Comparison of ENCODE assay signal across 10 mouse cellular contexts in the genomic region with DNA sequence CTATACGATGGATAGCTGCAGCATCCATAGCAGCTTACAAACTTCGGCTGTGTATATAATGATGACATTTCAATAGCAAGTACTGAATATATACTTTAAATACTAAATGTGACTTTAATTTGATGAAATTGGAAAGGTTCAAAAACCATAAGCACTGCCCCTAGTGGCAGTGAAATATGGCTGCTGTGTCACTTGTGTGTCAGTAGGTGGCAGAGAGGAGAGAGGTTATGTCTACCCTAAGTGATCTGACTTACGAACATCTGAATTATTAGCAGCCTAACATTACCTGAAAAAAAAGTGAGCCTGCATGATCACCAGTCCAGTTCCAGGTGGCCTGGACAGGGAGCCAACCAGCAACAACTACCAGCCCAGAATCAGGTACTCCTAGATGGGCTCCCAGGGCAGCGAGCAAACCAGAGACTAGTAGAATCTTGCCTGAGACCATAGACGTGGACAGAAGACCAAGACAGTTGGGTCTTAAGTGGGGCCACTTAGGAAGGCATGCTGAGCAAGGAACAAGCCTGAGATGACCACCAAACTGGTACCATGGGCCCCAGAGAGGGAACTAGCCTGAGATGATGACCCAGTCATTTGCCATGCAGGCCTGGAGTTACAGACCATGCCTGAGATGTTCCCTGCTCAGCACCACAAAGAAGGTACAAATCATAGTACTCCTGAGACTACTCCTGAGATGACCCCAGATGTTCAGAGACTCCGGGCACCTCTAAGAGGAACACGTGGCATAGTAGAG.
DNase-seq lines count a peak whose midpoint lies in the region; ATAC-seq and TF ChIP-seq lines count a peak whose summit lies in the region.
"Had no signal": no experiment of that assay in that cellular context is flagged by ENCODE, and none has a peak within 500 bp of the region (broad histone marks: within the 10 kb centered on the region; RNA-seq: fewer than 3 reads in every experiment).

No protein-coding gene starts in this region.

- no peaks in the 10 kb centered on the region for H3K4me1 ChIP-seq in hindbrain, embryonic 14.5 days (replicated peaks; ENCODE audit: control insufficient read depth, insufficient read depth, low read length)
- no peaks in the 10 kb centered on the region for H3K4me1 ChIP-seq in hindbrain, embryonic 16.5 days (ENCODE audit: control insufficient read depth, insufficient read depth, low read depth, low read length)
- H3K4me1 ChIP-seq in midbrain, embryonic 13.5 days (replicated peaks): no peaks in the 10 kb centered on the region
- H3K4me1 ChIP-seq in midbrain, embryonic 15.5 days: no peaks in the 10 kb centered on the region
- no peaks in the 10 kb centered on the region for H3K4me1 ChIP-seq in cortical plate, adult 2 months (ENCODE audit: control insufficient read depth, insufficient read depth, low read length)
- H3K4me1 ChIP-seq: hindbrain, embryonic 15.5 days had no signal

- H3K4me2 ChIP-seq in hindbrain, embryonic 14.5 days (replicated peaks): no peak overlapping the region
- H3K4me2 ChIP-seq in hindbrain, embryonic 16.5 days (ENCODE audit: low read length): no peak overlapping the region
- no peak overlapping the region for H3K4me2 ChIP-seq in midbrain, embryonic 13.5 days (replicated peaks)
- no peak overlapping the region for H3K4me2 ChIP-seq in midbrain, embryonic 15.5 days
- H3K4me2 ChIP-seq: hindbrain, embryonic 15.5 days had no signal

- H3K27ac ChIP-seq in hindbrain, embryonic 14.5 days: no peak overlapping the region
- H3K27ac ChIP-seq in hindbrain, embryonic 16.5 days (ENCODE audit: low read depth, low read length): no peak overlapping the region
- no peak overlapping the region for H3K27ac ChIP-seq in midbrain, embryonic 13.5 days
- H3K27ac ChIP-seq in midbrain, embryonic 15.5 days: no peak overlapping the region
- H3K27ac ChIP-seq in cortical plate, adult 2 months (ENCODE audit: insufficient read depth, low read length): no peak overlapping the region
- H3K27ac ChIP-seq: hindbrain, embryonic 15.5 days had no signal

- no peak overlapping the region for H3K9ac ChIP-seq in hindbrain, embryonic 14.5 days
- H3K9ac ChIP-seq in hindbrain, embryonic 16.5 days (ENCODE audit: low read depth, low read length): no peak overlapping the region
- no peak overlapping the region for H3K9ac ChIP-seq in midbrain, embryonic 13.5 days (replicated peaks)
- H3K9ac ChIP-seq in midbrain, embryonic 15.5 days: no peak overlapping the region
- H3K9ac ChIP-seq: hindbrain, embryonic 15.5 days had no signal

- no peaks in the 10 kb centered on the region for H3K36me3 ChIP-seq in hindbrain, embryonic 14.5 days (replicated peaks; ENCODE audit: control insufficient read depth, insufficient read depth)
- H3K36me3 ChIP-seq in hindbrain, embryonic 16.5 days (ENCODE audit: control insufficient read depth, insufficient read depth, low read length): no peaks in the 10 kb centered on the region
- no peaks in the 10 kb centered on the region for H3K36me3 ChIP-seq in midbrain, embryonic 13.5 days
- H3K36me3 ChIP-seq in midbrain, embryonic 15.5 days (replicated peaks): no peaks in the 10 kb centered on the region
- H3K36me3 ChIP-seq: hindbrain, embryonic 15.5 days had no signal

- no peaks in the 10 kb centered on the region for H3K27me3 ChIP-seq in hindbrain, embryonic 14.5 days (ENCODE audit: control insufficient read depth, insufficient read depth, low read length)
- no peaks in the 10 kb centered on the region for H3K27me3 ChIP-seq in hindbrain, embryonic 16.5 days (replicated peaks; ENCODE audit: control insufficient read depth, insufficient read depth, low read length)
- H3K27me3 ChIP-seq in midbrain, embryonic 13.5 days: no peaks in the 10 kb centered on the region
- H3K27me3 ChIP-seq in midbrain, embryonic 15.5 days (replicated peaks): no peaks in the 10 kb centered on the region
- H3K27me3 ChIP-seq: hindbrain, embryonic 15.5 days had no signal

- DNase-seq in hindbrain, embryonic 14.5 days (ENCODE audit: low spot score): peak; percentile 27
- peak; percentile 35 for DNase-seq in retina, postnatal 1 day
- DNase-seq in cerebellum, postnatal 25 days: no peak
- no peak for DNase-seq in left cerebral cortex, adult 18-20 months (ENCODE audit: low spot score in 2 of 2)
- DNase-seq: liver had no signal

- ATAC-seq in hindbrain, embryonic 14.5 days (ENCODE audit: low FRiP score): no peak
- no peak for ATAC-seq in hindbrain, embryonic 16.5 days
- ATAC-seq in midbrain, embryonic 13.5 days: 0 out of 2 replicates have a peak, but pooled peaks have one; percentile 14
- ATAC-seq in midbrain, embryonic 15.5 days (replicated peaks): no peak

- 87% methylated on average over 7 of the region's 7 CpGs for WGBS in hindbrain, embryonic 14.5 days
- 87% methylated on average over 7 of the region's 7 CpGs for WGBS in hindbrain, embryonic 16.5 days
- 88% methylated on average over 7 of the region's 7 CpGs for WGBS in midbrain, embryonic 13.5 days
- WGBS in midbrain, embryonic 15.5 days: 80% methylated on average over 7 of the region's 7 CpGs

- TF ChIP-seq CTCF in cortical plate, adult 2 months (IDR thresholded peaks at IDR 0.05; ENCODE audit: extremely low read depth, insufficient read depth, low read length): peak; percentile 50; the same call in 1 of the 2 replicates

- TF ChIP-seq POLR2A in cortical plate, adult 2 months (IDR thresholded peaks at IDR 0.05; ENCODE audit: extremely low read depth, insufficient read depth, low read length): no peak

- no peak overlapping the region for H3K4me3 ChIP-seq in hindbrain, embryonic 14.5 days (replicated peaks; ENCODE audit: low read length)
- H3K4me3 ChIP-seq in hindbrain, embryonic 16.5 days (ENCODE audit: low read length): no peak overlapping the region
- no peak overlapping the region for H3K4me3 ChIP-seq in midbrain, embryonic 13.5 days (replicated peaks)
- H3K4me3 ChIP-seq in midbrain, embryonic 15.5 days: no peak overlapping the region
- H3K4me3 ChIP-seq in cortical plate, adult 2 months (ENCODE audit: insufficient read depth, low read length): no peak overlapping the region
- H3K4me3 ChIP-seq: hindbrain, embryonic 15.5 days had no signal

- H3K9me3 ChIP-seq in hindbrain, embryonic 14.5 days (ENCODE audit: control insufficient read depth, low read length): no peaks in the 10 kb centered on the region
- H3K9me3 ChIP-seq in hindbrain, embryonic 16.5 days (ENCODE audit: control insufficient read depth, low read length): no peaks in the 10 kb centered on the region
- H3K9me3 ChIP-seq in midbrain, embryonic 13.5 days: no peaks in the 10 kb centered on the region
- H3K9me3 ChIP-seq in midbrain, embryonic 15.5 days: no peaks in the 10 kb centered on the region
- H3K9me3 ChIP-seq: hindbrain, embryonic 15.5 days had no signal

Comparison
In these comparisons a context has a peak if more than half of its experiments do, and no peak if none do; other contexts are left out.
1. DNase-seq: peak in hindbrain, embryonic 14.5 days (single experiment) and retina, postnatal 1 day (single experiment); none in cerebellum, postnatal 25 days (0 of 2) and left cerebral cortex, adult 18-20 months (0 of 2).